Mouse (Mus musculus) liver, embryonic 14.5 days (tissue): ENCODE data around the gene Dusp10.

Source experiments
- CTCF ChIP-seq: IDR thresholded peaks from 2 replicates; pipeline ENCODE4 v1.5.1; 2016; ENCODE audit warnings: antibody characterized with exemption, low read depth, control low read depth
- EP300 ChIP-seq: IDR thresholded peaks from 2 replicates; pipeline ENCODE4 v1.6.1; 2016; ENCODE audit warnings: antibody characterized with exemption, low read depth

GRCm38 (mm10) chr1:184051824-184052223 lies 38.7 kb downstream of the Dusp10 start:
- TF ChIP-seq CTCF (no peak), EP300 (no peak)
